Mouse (Mus musculus) intestine, embryonic 16.5 days (tissue): Measurements from ENCODE around the gene Pou6f1. TPM values are rescaled to one million over a fixed set of nuclear protein-coding genes. Genes with fewer than 3 reads are reported as not detected.

ENCODE experiments used
- ATAC-seq: fragments of 200-750 bp; cut with Nextera tagmentation; 2 replicates; pipeline ENCODE4 v1.8.0; 2017; ENCODE audit warnings: moderate TSS enrichment, moderate library complexity
- H3K27ac ChIP-seq: fragments of 300-500 bp; sonication (generic); 2 replicates; pipeline ENCODE4 v1.5.1; 2014; ENCODE audit warnings: mild to moderate bottlenecking, low read length
- H3K27me3 ChIP-seq: fragments of 300-500 bp; sonication (generic); replicated peaks from 2 replicates; pipeline ENCODE4 v1.6.1; 2014; ENCODE audit warnings: low read length, control low read depth, mixed read lengths; ENCODE audit not compliant: control insufficient read depth, insufficient read depth
- H3K36me3 ChIP-seq: fragments of 300-500 bp; sonication (generic); 2 replicates; pipeline ENCODE4 v1.6.1; 2014; ENCODE audit warnings: low read length, control low read depth; ENCODE audit not compliant: control insufficient read depth, insufficient read depth
- H3K4me1 ChIP-seq: fragments of 300-500 bp; sonication (generic); 2 replicates; pipeline ENCODE4 v1.6.1; 2014; ENCODE audit warnings: low read length, control low read depth, mixed read lengths; ENCODE audit not compliant: control insufficient read depth, insufficient read depth
- H3K4me2 ChIP-seq: fragments of 300-500 bp; sonication (generic); 2 replicates; pipeline ENCODE4 v1.6.1; 2014; ENCODE audit warnings: low read depth, low read length, control low read depth
- H3K4me3 ChIP-seq: fragments of 300-500 bp; sonication (generic); 2 replicates; pipeline ENCODE4 v1.5.1; 2014; ENCODE audit warnings: mild to moderate bottlenecking, low read length
- H3K9ac ChIP-seq: fragments of 300-500 bp; sonication (generic); 2 replicates; pipeline ENCODE4 v1.6.1; 2014; ENCODE audit warnings: low read depth, low read length
- H3K9me3 ChIP-seq: fragments of 300-500 bp; sonication (generic); 2 replicates; pipeline ENCODE4 v1.6.1; 2016; ENCODE audit warnings: low read length, control low read depth; ENCODE audit not compliant: control insufficient read depth
- WGBS: fragments of 180-500 bp; shearing (Covaris S2); extraction: QIAGEN DNeasy Blood & Tissue Kit; methylation state at CpG from one replicate; pipeline ENCODE4 v1.1.7; 2014; 5-methylcytosine and 5-hydroxymethylcytosine counted together
- polyA plus RNA-seq: library from polyadenylated mRNA; unstranded; fragments of >200 nt; fragmentation: Nextera tagmentation; extraction: Ambion mirVana; gene quantifications from 2 replicates; pipeline ENCODE4 v1.2.1, GENCODE M21; 2015

The Pou6f1 gene
- polyA plus RNA-seq, 1 experiment from 2014 or later, result 3.2 TPM

- Histone ChIP-seq H3K27me3 (peaks cover 10% of the 10 kb centered on the region; the same call in 1 of the 2 replicates), H3K4me1 (peaks cover 22% of the 10 kb centered on the region), H3K36me3 (no peaks in the 10 kb centered on the region), H3K9ac (0 out of 2 replicates have a peak overlapping the region, but pooled peaks have one; percentile 84), H3K9me3 (no peaks in the 10 kb centered on the region), H3K4me3 (peak overlapping the region; percentile 63), H3K27ac (no peak overlapping the region), H3K4me2 (peak overlapping the region; percentile 85)
- no peak for ATAC-seq
- WGBS, result 21% methylated on average over 9 of the region's 9 CpGs
Measured at GRCm38 (mm10) chr15:100635239-100635638, 35.5 kb upstream of the Pou6f1 start.

GRCm38 (mm10) chr15:100633341-100633740 is 33.6 kb upstream of the Pou6f1 start:
- Histone ChIP-seq H3K36me3 (no peaks in the 10 kb centered on the region), H3K4me2 (no peak overlapping the region), H3K9me3 (no peaks in the 10 kb centered on the region), H3K27ac (no peak overlapping the region), H3K9ac (no peak overlapping the region), H3K27me3 (peaks cover 10% of the 10 kb centered on the region; the same call in 1 of the 2 replicates), H3K4me3 (no peak overlapping the region), H3K4me1 (peaks cover 19% of the 10 kb centered on the region)
- no peak for ATAC-seq
- 81% methylated on average over 10 of the region's 10 CpGs for WGBS

GRCm38 (mm10) chr15:100632323-100632722 is 32.5 kb upstream of the Pou6f1 start:
- WGBS, result 61% methylated on average over 5 of the region's 5 CpGs
- Histone ChIP-seq H3K36me3 (no peaks in the 10 kb centered on the region), H3K9ac (no peak overlapping the region), H3K4me2 (no peak overlapping the region), H3K4me1 (peaks cover 26% of the 10 kb centered on the region), H3K9me3 (no peaks in the 10 kb centered on the region), H3K4me3 (no peak overlapping the region), H3K27ac (peak overlapping the region; percentile 35; the same call in 1 of the 2 replicates), H3K27me3 (peaks cover 8% of the 10 kb centered on the region; the same call in 1 of the 2 replicates)
- ATAC-seq, result no peak

- Histone ChIP-seq H3K9ac (no peak overlapping the region), H3K4me2 (no peak overlapping the region), H3K27me3 (peaks cover 5% of the 10 kb centered on the region; the same call in 1 of the 2 replicates), H3K4me1 (peaks cover 21% of the 10 kb centered on the region), H3K36me3 (no peaks in the 10 kb centered on the region), H3K9me3 (no peaks in the 10 kb centered on the region), H3K27ac (no peak overlapping the region; the same call in 1 of the 2 replicates), H3K4me3 (no peak overlapping the region)
- 82% methylated on average over 12 of the region's 12 CpGs for WGBS
- no peak for ATAC-seq
Measured at GRCm38 (mm10) chr15:100631454-100632170, 31.8 kb upstream of the Pou6f1 start.

- no peak overlapping the region for H3K4me3 ChIP-seq
- 73% methylated on average over 3 of the region's 3 CpGs for WGBS
- no peaks in the 10 kb centered on the region for H3K36me3 ChIP-seq
- peaks cover 21% of the 10 kb centered on the region for H3K4me1 ChIP-seq
- no peaks in the 10 kb centered on the region for H3K27me3 ChIP-seq
- no peak overlapping the region for H3K27ac ChIP-seq
- H3K9ac ChIP-seq, result no peak overlapping the region
- no peak overlapping the region for H3K4me2 ChIP-seq
- ATAC-seq, result no peak
- no peaks in the 10 kb centered on the region for H3K9me3 ChIP-seq
Measured at GRCm38 (mm10) chr15:100630126-100630525, 30.3 kb upstream of the Pou6f1 start.

GRCm38 (mm10) chr15:100628797-100629196 is 29.0 kb upstream of the Pou6f1 start:
- Histone ChIP-seq H3K9me3 (no peaks in the 10 kb centered on the region), H3K27me3 (no peaks in the 10 kb centered on the region), H3K27ac (no peak overlapping the region), H3K4me1 (peaks cover 21% of the 10 kb centered on the region), H3K36me3 (no peaks in the 10 kb centered on the region), H3K4me2 (no peak overlapping the region), H3K9ac (no peak overlapping the region), H3K4me3 (no peak overlapping the region)
- no peak for ATAC-seq
- WGBS, result 35% methylated on average over 7 of the region's 7 CpGs

- Histone ChIP-seq H3K27ac (peak overlapping the region; percentile 77), H3K4me2 (peak overlapping the region; percentile 35), H3K9me3 (no peaks in the 10 kb centered on the region), H3K4me3 (no peak overlapping the region), H3K36me3 (no peaks in the 10 kb centered on the region), H3K4me1 (peaks cover 21% of the 10 kb centered on the region), H3K27me3 (no peaks in the 10 kb centered on the region), H3K9ac (peak overlapping the region; percentile 14)
- WGBS, result 12% methylated on average over 11 of the region's 11 CpGs
- ATAC-seq, result no peak; the same call in 1 of the 2 replicates
Measured at GRCm38 (mm10) chr15:100627774-100628370, 28.1 kb upstream of the Pou6f1 start.

- H3K36me3 ChIP-seq, result no peaks in the 10 kb centered on the region
- 14% methylated on average over 10 of the region's 10 CpGs for WGBS
- peak overlapping the region; percentile 77 for H3K27ac ChIP-seq
- peak overlapping the region; percentile 35 for H3K4me2 ChIP-seq
- peak overlapping the region; percentile 14; the same call in 1 of the 2 replicates for H3K9ac ChIP-seq
- peaks cover 19% of the 10 kb centered on the region for H3K4me1 ChIP-seq
- H3K4me3 ChIP-seq, result no peak overlapping the region
- ATAC-seq, result peak; percentile 63
- no peaks in the 10 kb centered on the region for H3K27me3 ChIP-seq
- no peaks in the 10 kb centered on the region for H3K9me3 ChIP-seq
Measured at GRCm38 (mm10) chr15:100627287-100627686, 27.5 kb upstream of the Pou6f1 start.

GRCm38 (mm10) chr15:100624435-100624834 is 24.7 kb upstream of the Pou6f1 start:
- no peak for ATAC-seq
- Histone ChIP-seq H3K9me3 (no peaks in the 10 kb centered on the region), H3K36me3 (peaks cover 8% of the 10 kb centered on the region; the same call in 1 of the 2 replicates), H3K4me3 (no peak overlapping the region), H3K27me3 (no peaks in the 10 kb centered on the region), H3K9ac (no peak overlapping the region), H3K4me1 (peaks cover 15% of the 10 kb centered on the region), H3K27ac (no peak overlapping the region), H3K4me2 (no peak overlapping the region)
- WGBS, result 91% methylated on average over 3 of the region's 3 CpGs
